Mouse (Mus musculus) intestine, embryonic 16.5 days (tissue): ENCODE results near the gene Med12. TPM values are rescaled to one million over a fixed set of nuclear protein-coding genes. Genes with fewer than 3 reads are reported as not detected.

ENCODE experiments used
- ATAC-seq: fragments of 200-750 bp; cut with Nextera tagmentation; 2 replicates; pipeline ENCODE4 v1.8.0; 2017; ENCODE audit warnings: moderate TSS enrichment, moderate library complexity
- H3K27ac ChIP-seq: fragments of 300-500 bp; sonication (generic); 2 replicates; pipeline ENCODE4 v1.5.1; 2014; ENCODE audit warnings: mild to moderate bottlenecking, low read length
- H3K27me3 ChIP-seq: fragments of 300-500 bp; sonication (generic); replicated peaks from 2 replicates; pipeline ENCODE4 v1.6.1; 2014; ENCODE audit warnings: low read length, control low read depth, mixed read lengths; ENCODE audit not compliant: control insufficient read depth, insufficient read depth
- H3K36me3 ChIP-seq: fragments of 300-500 bp; sonication (generic); 2 replicates; pipeline ENCODE4 v1.6.1; 2014; ENCODE audit warnings: low read length, control low read depth; ENCODE audit not compliant: control insufficient read depth, insufficient read depth
- H3K4me1 ChIP-seq: fragments of 300-500 bp; sonication (generic); 2 replicates; pipeline ENCODE4 v1.6.1; 2014; ENCODE audit warnings: low read length, control low read depth, mixed read lengths; ENCODE audit not compliant: control insufficient read depth, insufficient read depth
- H3K4me2 ChIP-seq: fragments of 300-500 bp; sonication (generic); 2 replicates; pipeline ENCODE4 v1.6.1; 2014; ENCODE audit warnings: low read depth, low read length, control low read depth
- H3K4me3 ChIP-seq: fragments of 300-500 bp; sonication (generic); 2 replicates; pipeline ENCODE4 v1.5.1; 2014; ENCODE audit warnings: mild to moderate bottlenecking, low read length
- H3K9ac ChIP-seq: fragments of 300-500 bp; sonication (generic); 2 replicates; pipeline ENCODE4 v1.6.1; 2014; ENCODE audit warnings: low read depth, low read length
- H3K9me3 ChIP-seq: fragments of 300-500 bp; sonication (generic); 2 replicates; pipeline ENCODE4 v1.6.1; 2016; ENCODE audit warnings: low read length, control low read depth; ENCODE audit not compliant: control insufficient read depth
- WGBS: fragments of 180-500 bp; shearing (Covaris S2); extraction: QIAGEN DNeasy Blood & Tissue Kit; methylation state at CpG from one replicate; pipeline ENCODE4 v1.1.7; 2014; 5-methylcytosine and 5-hydroxymethylcytosine counted together
- polyA plus RNA-seq: library from polyadenylated mRNA; unstranded; fragments of >200 nt; fragmentation: Nextera tagmentation; extraction: Ambion mirVana; gene quantifications from 2 replicates; pipeline ENCODE4 v1.2.1, GENCODE M21; 2015

Med12 gene
- polyA plus RNA-seq, 1 experiment from 2014 or later = 19.9 TPM

DNA sequence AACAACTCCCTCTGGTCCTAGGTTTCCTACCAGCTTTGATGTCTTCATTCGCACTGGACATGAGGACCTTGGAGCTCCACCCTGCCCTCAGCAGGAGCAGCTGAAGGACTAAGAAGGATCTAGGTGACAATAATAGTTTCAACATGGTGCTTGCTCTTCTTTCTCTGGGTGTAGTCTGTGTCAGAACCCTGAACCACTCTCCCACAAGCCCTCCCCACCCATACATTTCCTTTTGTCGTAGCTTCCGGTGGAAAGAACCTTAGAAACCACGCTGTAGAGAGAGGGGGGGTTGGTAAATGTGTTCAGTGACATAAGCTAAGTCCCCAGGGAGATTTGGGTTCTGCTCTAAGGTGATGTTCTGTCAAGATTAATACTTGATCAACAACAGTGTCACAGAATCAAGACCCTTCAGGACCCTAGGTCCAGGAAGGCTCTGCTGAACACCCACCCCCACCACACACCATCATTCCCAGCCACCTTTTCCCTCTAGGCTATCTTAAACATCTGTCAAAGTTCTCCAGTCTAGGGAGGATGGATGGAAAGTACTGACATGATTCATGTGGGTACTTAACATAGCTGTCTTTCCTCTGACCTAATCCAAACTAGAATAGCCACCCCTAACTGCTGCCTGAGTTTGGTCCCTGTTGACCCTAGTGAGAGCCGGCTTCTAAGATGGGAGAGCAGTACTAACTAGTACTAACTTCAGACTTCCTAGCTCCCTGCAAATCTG, 5.6 kb upstream of the Med12 start, which contains the start of gene Il2rg:
Gene Il2rg, minus strand, starts transcription at position 231 of the 730 bp plus-strand sequence.
- Histone ChIP-seq H3K9ac (no peak within 1 kb of the TSS), H3K27ac (no peak within 1 kb of the TSS), H3K27me3 (no peaks in the 10 kb centered on the region), H3K4me3 (no peak within 1 kb of the TSS), H3K4me2 (no peak within 1 kb of the TSS), H3K36me3 (no peaks in the 10 kb centered on the region), H3K9me3 (no peaks in the 10 kb centered on the region), H3K4me1 (no peaks in the 10 kb centered on the region)
- ATAC-seq = no peak
- 77% methylated on average over 5 of the region's 5 CpGs for WGBS

- Histone ChIP-seq H3K4me2 (no peak within 1 kb of the TSS), H3K4me3 (no peak within 1 kb of the TSS), H3K4me1 (no peaks in the 10 kb centered on the region), H3K27me3 (no peaks in the 10 kb centered on the region), H3K9me3 (no peaks in the 10 kb centered on the region), H3K27ac (no peak within 1 kb of the TSS), H3K9ac (no peak within 1 kb of the TSS), H3K36me3 (no peaks in the 10 kb centered on the region)
- ATAC-seq = no peak
- WGBS = 49% methylated on average over 3 of the region's 3 CpGs
Measured at GRCm38 (mm10) chrX:101268755-101269124, 5.1 kb upstream of the Med12 start, which contains the start of gene Gm20489. Gene Gm20489, minus strand, starts transcription at chrX:101269023.

- H3K27ac ChIP-seq = 0 out of 2 replicates have a peak overlapping the region, but pooled peaks have one; percentile 25
- ATAC-seq = peak; percentile 40
- H3K9me3 ChIP-seq = no peaks in the 10 kb centered on the region
- H3K4me1 ChIP-seq = no peaks in the 10 kb centered on the region
- no peaks in the 10 kb centered on the region for H3K36me3 ChIP-seq
- peak overlapping the region; percentile 55 for H3K4me2 ChIP-seq
- peak overlapping the region; percentile 55 for H3K4me3 ChIP-seq
- H3K9ac ChIP-seq = peak overlapping the region; percentile 51; the same call in 1 of the 2 replicates
- WGBS = 21% methylated on average over 6 of the region's 6 CpGs
- no peaks in the 10 kb centered on the region for H3K27me3 ChIP-seq
Measured at GRCm38 (mm10) chrX:101273410-101273809, 420 bp upstream of the Med12 start.

DNA sequence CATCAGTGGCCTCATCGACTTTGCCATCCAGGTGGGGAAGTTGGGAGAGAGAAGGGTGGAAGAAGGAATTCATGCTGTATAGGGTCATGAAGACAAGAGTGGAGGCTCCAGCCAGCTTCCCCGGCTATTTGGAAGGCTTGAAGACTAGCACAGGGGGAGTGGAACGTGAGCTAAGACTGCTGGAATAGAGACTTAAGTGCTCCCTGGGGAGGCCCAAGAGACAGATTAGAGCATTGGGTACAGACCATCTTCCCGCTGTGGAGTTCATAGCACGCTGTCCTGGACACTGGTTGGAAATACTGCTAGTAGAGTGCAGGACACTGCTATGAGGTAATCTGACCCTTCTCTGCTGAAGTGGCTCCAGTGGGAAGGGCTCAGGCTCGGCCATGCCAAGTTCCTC, 9.0 kb downstream of the Med12 start:
- H3K4me3 ChIP-seq = no peak overlapping the region
- no peaks in the 10 kb centered on the region for H3K4me1 ChIP-seq
- H3K4me2 ChIP-seq = no peak overlapping the region
- H3K9me3 ChIP-seq = no peaks in the 10 kb centered on the region
- no peak overlapping the region for H3K27ac ChIP-seq
- H3K36me3 ChIP-seq = peaks cover 4% of the 10 kb centered on the region; the same call in 1 of the 2 replicates
- 87% methylated on average over 6 of the region's 6 CpGs for WGBS
- no peak for ATAC-seq
- no peaks in the 10 kb centered on the region for H3K27me3 ChIP-seq
- H3K9ac ChIP-seq = no peak overlapping the region

GRCm38 (mm10) chrX:101285534-101285933, 11.7 kb downstream of the Med12 start:
- 28% methylated on average over 6 of the region's 6 CpGs for WGBS

GRCm38 (mm10) chrX:101285953-101286670, 12.3 kb downstream of the Med12 start:
- Histone ChIP-seq H3K9me3 (no peaks in the 10 kb centered on the region), H3K4me3 (no peak overlapping the region), H3K4me2 (no peak overlapping the region), H3K36me3 (0 out of 2 replicates have a peak, but pooled peaks cover 4% of the 10 kb centered on the region), H3K27me3 (no peaks in the 10 kb centered on the region), H3K4me1 (no peaks in the 10 kb centered on the region), H3K9ac (no peak overlapping the region), H3K27ac (no peak overlapping the region)
- 90% methylated on average over 14 of the region's 14 CpGs for WGBS
- ATAC-seq = no peak

More at GRCm38 (mm10) chrX:101285534-101285933, 11.7 kb downstream of the Med12 start:
- H3K27me3 ChIP-seq = no peaks in the 10 kb centered on the region
- H3K4me3 ChIP-seq = no peak overlapping the region
- H3K4me2 ChIP-seq = no peak overlapping the region
- ATAC-seq = peak; percentile 42
- H3K9ac ChIP-seq = no peak overlapping the region
- no peak overlapping the region for H3K27ac ChIP-seq
- H3K4me1 ChIP-seq = no peaks in the 10 kb centered on the region
- H3K36me3 ChIP-seq = 0 out of 2 replicates have a peak, but pooled peaks cover 3% of the 10 kb centered on the region
- no peaks in the 10 kb centered on the region for H3K9me3 ChIP-seq

DNA sequence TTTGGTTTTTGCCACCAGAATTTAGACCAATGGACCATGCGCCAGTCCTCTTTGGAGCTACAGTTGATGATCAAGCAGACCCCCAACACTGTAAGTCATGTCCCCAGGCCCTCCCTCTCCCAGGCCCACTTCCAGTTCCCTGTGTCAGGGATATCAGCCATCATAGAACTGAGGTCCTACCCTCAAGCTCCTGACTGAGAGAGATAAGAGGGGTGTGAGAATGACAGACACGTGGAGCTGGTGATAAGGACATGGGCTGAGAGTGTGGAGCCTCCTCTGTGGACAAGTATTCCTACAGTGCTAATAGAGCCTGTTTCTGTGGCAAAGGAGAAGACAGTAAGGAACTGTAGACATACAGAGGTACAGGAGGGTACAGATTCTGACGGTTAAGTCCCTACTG, 13.7 kb downstream of the Med12 start:
- no peaks in the 10 kb centered on the region for H3K9me3 ChIP-seq
- 81% methylated on average over 3 of the region's 3 CpGs for WGBS
- no peaks in the 10 kb centered on the region for H3K4me1 ChIP-seq
- H3K4me2 ChIP-seq = no peak overlapping the region
- no peaks in the 10 kb centered on the region for H3K27me3 ChIP-seq
- 0 out of 2 replicates have a peak, but pooled peaks cover 4% of the 10 kb centered on the region for H3K36me3 ChIP-seq
- peak; percentile 79 for ATAC-seq
- H3K4me3 ChIP-seq = no peak overlapping the region
- H3K27ac ChIP-seq = no peak overlapping the region
- H3K9ac ChIP-seq = no peak overlapping the region

DNA sequence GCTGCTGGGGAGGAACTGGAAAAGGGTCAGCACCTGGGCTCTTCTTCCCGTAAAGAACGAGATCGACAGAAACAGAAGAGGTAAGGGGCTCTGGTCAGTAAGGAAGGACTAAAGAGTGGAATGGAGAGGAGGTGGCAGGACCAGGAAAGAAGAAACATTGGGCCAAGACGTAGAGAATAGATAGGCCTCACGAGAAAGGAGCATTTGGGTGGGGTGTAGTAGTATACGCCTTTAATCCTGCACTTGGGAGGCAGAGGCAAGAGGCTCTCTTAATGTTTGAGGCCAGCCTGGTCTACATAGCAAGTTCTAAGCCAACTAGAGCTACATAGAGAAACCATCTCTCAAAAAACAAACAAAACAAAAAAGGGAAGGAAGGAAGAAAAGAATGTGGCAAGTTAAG, 14.6 kb downstream of the Med12 start:
- Histone ChIP-seq H3K36me3 (peaks cover 3% of the 10 kb centered on the region; the same call in 1 of the 2 replicates), H3K4me1 (no peaks in the 10 kb centered on the region), H3K4me2 (no peak overlapping the region), H3K9me3 (no peaks in the 10 kb centered on the region), H3K27ac (no peak overlapping the region), H3K27me3 (no peaks in the 10 kb centered on the region), H3K9ac (no peak overlapping the region), H3K4me3 (no peak overlapping the region)
- no peak for ATAC-seq
- WGBS = 91% methylated on average over 6 of the region's 6 CpGs

DNA sequence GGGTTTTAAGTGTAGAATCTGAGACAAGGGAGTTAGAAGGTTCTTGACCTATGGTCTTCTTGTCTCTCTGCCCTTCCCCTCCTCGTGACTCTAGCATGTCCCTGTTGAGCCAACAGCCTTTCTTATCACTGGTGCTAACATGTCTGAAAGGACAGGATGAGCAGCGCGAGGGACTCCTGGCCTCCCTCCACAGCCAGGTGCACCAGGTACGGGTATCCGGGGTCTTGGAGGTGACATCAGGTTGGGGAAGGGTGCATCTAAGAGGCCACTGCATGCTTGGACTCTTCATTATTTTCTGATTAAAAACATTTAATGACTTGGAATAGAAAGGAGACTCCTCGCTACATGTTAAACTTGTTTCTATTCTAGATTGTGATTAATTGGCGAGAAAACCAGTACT, 15.2 kb downstream of the Med12 start:
- H3K36me3 ChIP-seq = peaks cover 3% of the 10 kb centered on the region; the same call in 1 of the 2 replicates
- no peak overlapping the region for H3K4me2 ChIP-seq
- 92% methylated on average over 7 of the region's 7 CpGs for WGBS

More for the DNA sequence above, 15.2 kb downstream of the Med12 start:
- H3K27me3 ChIP-seq = no peaks in the 10 kb centered on the region
- ATAC-seq = no peak
- no peak overlapping the region for H3K9ac ChIP-seq
- no peak overlapping the region for H3K4me3 ChIP-seq
- no peaks in the 10 kb centered on the region for H3K9me3 ChIP-seq
- no peak overlapping the region for H3K27ac ChIP-seq
- H3K4me1 ChIP-seq = no peaks in the 10 kb centered on the region
